Mouse (Mus musculus) bone marrow macrophage, adult 2 months (primary cell): ENCODE results near the gene Spdye4b. TPM values are rescaled to one million over a fixed set of nuclear protein-coding genes. Genes with fewer than 3 reads are reported as not detected.
"Not testable (repeated sequence)": the region's sequence is repeated elsewhere in the genome, so short reads cannot be mapped to it uniquely, and the experiment has no call there.

ENCODE experiments used
- H3K27ac ChIP-seq: 2 replicates; pipeline ENCODE4 v1.5.1; 2012; ENCODE audit warnings: low read depth, low read length; ENCODE audit not compliant: insufficient read depth
- H3K4me1 ChIP-seq: 2 replicates; pipeline ENCODE4 v1.6.1; 2012; ENCODE audit warnings: low read length; ENCODE audit not compliant: control insufficient read depth, insufficient read depth
- H3K4me3 ChIP-seq: 2 replicates; pipeline ENCODE4 v1.5.1; 2012; ENCODE audit warnings: mild to moderate bottlenecking, low read length, moderate library complexity; ENCODE audit not compliant: insufficient read depth
- CTCF ChIP-seq: IDR thresholded peaks from 2 replicates; pipeline ENCODE4 v1.5.1; 2012; ENCODE audit warnings: low read depth, mild to moderate bottlenecking, low read length, moderate library complexity
- POLR2A ChIP-seq: IDR thresholded peaks from 2 replicates; pipeline ENCODE4 v1.6.1; 2012; ENCODE audit warnings: mild to moderate bottlenecking, low read depth, low read length, borderline replicate concordance
- polyA plus RNA-seq: library from polyadenylated mRNA; stranded (reverse); fragments of >200 nt; gene quantifications from 2 replicates; pipeline ENCODE4 v1.2.4, GENCODE M21; 2012; ENCODE audit not compliant: missing spikeins, insufficient read depth, insufficient read length

Spdye4b gene
- polyA plus RNA-seq, 1 experiment: not detected

DNA sequence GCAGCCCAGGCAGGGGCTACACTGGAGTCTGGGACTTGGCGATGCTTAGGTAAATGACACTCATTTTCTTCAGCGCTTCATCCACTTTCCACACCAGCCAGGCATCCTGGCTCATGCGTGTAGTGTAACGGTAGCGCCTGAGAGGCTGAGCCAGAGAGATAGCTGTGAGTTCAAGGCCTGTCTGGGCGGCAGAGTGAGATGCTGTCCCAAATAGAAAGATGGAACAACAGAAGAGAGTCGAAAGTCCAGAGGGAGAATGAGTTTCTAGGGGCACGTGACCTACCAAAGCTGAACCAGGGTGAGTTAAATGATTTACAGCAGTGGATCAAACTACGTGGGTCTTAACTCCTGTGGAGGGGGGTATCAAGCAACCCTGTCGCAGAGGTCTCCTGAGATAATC lies 27.1 kb upstream of the Spdye4b start:
- Histone ChIP-seq H3K4me3 (no peak overlapping the region), H3K4me1 (no peaks in the 10 kb centered on the region), H3K27ac (no peak overlapping the region)
- TF ChIP-seq CTCF (no peak), POLR2A (no peak)

GRCm38 (mm10) chr5:143155534-143155933 lies 25.3 kb upstream of the Spdye4b start:
- H3K27ac ChIP-seq: no peak overlapping the region
- H3K4me1 ChIP-seq: no peaks in the 10 kb centered on the region
- no peak for TF ChIP-seq POLR2A
- no peak for TF ChIP-seq CTCF
- no peak overlapping the region for H3K4me3 ChIP-seq

DNA sequence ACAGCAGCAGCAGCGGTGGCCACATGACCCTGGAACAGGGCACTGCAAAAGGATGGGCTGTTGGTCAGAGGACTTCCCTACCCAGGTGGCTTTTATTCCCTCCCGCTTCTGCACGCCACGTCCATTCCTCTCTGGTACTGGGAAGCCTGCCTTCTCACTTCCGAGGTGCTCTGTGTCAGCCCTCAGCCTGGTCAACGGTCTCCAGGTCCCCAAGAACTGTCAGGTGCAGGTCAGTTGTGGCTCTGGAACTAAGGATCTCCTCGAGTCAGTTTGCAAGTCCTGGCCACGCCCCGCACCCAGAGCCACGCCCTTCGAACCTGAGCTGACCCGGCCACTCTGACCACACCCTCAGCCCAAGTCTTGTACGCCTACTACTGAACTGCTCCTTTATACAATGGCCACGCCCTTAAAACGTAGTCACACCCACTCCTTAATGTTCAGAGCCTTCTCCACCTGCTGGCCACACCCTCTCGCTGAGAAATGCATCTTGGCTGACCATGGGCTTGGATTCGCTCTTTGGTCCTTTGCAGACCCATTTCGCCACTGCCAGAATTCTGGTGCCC lies 15.2 kb upstream of the Spdye4b start:
- TF ChIP-seq POLR2A (no peak), CTCF (no peak)
- Histone ChIP-seq H3K4me3 (peak overlapping the region; percentile 12; the same call in 1 of the 2 replicates), H3K27ac (no peak overlapping the region), H3K4me1 (no peaks in the 10 kb centered on the region)

- peaks cover 5% of the 10 kb centered on the region for H3K4me1 ChIP-seq
- no peak overlapping the region for H3K27ac ChIP-seq
- H3K4me3 ChIP-seq: no peak overlapping the region
- TF ChIP-seq CTCF (no peak), POLR2A (no peak)
Observed at GRCm38 (mm10) chr5:143175970-143176369, 4.8 kb upstream of the Spdye4b start.

GRCm38 (mm10) chr5:143177541-143178200 lies 3.1 kb upstream of the Spdye4b start:
- Histone ChIP-seq H3K4me1 (peaks cover 5% of the 10 kb centered on the region), H3K4me3 (no peak overlapping the region), H3K27ac (no peak overlapping the region)
- no peak for TF ChIP-seq POLR2A
- TF ChIP-seq CTCF: no peak

DNA sequence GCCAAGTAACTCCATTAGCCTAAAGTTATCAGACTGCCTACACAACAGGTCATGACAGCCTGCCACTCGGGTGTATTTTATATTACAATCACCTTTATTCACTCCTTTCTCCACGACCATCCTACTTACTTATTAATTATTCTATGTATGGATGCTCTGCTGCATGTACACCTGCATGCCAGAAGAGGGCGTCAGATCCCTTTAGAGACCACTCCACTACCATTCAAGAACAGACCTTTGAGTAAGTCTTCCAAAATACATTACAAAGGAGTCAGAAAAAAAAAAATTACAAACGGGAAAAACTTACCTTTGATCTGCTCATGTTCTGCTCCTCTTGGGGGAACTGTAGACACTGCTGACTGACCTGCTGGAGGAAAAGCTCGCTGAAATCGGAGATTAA lies 1.6 kb upstream of the Spdye4b start:
- Histone ChIP-seq H3K4me1 (peaks cover 5% of the 10 kb centered on the region), H3K4me3 (no peak overlapping the region), H3K27ac (no peak overlapping the region)
- TF ChIP-seq CTCF (no peak), POLR2A (no peak)

GRCm38 (mm10) chr5:143188014-143188413 lies 7.2 kb downstream of the Spdye4b start:
- H3K27ac ChIP-seq, H3K4me1 ChIP-seq, H3K4me3 ChIP-seq: not testable (repeated sequence)

DNA sequence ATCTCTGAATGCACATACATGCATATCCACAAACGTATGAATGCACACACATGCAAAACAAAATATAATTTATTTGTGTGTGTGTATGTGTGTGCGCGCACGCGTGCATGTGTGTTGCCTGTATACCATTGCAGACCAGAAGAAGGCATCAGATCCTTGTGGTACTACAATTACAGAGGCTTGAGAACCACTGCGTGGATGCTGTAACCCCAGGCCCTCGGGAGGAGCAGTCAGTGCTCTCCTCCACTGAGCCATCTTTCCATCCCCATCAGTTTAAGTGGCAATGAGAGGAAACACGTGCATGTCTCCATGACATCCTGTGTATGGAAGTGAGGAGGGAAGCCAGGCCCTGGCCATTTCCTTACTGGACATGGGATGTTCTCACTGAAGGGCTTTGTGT lies 12.0 kb downstream of the Spdye4b start:
- no peak overlapping the region for H3K4me3 ChIP-seq
- H3K27ac ChIP-seq: no peak overlapping the region
- TF ChIP-seq POLR2A: no peak
- 0 out of 2 replicates have a peak, but pooled peaks cover 3% of the 10 kb centered on the region for H3K4me1 ChIP-seq

- H3K4me1 ChIP-seq, H3K27ac ChIP-seq, H3K4me3 ChIP-seq: not testable (repeated sequence)
Observed at GRCm38 (mm10) chr5:143194747-143195146, 13.9 kb downstream of the Spdye4b start.

- H3K4me1 ChIP-seq: 0 out of 2 replicates have a peak, but pooled peaks cover 3% of the 10 kb centered on the region
- H3K27ac ChIP-seq: no peak overlapping the region
- H3K4me3 ChIP-seq: no peak overlapping the region
- TF ChIP-seq CTCF (no peak), POLR2A (no peak)
Observed at GRCm38 (mm10) chr5:143195166-143195565, 14.3 kb downstream of the Spdye4b start.

GRCm38 (mm10) chr5:143196506-143196905 lies 15.7 kb downstream of the Spdye4b start:
- Histone ChIP-seq H3K27ac (no peak overlapping the region), H3K4me3 (no peak overlapping the region), H3K4me1 (0 out of 2 replicates have a peak, but pooled peaks cover 3% of the 10 kb centered on the region)
- TF ChIP-seq CTCF: no peak
- no peak for TF ChIP-seq POLR2A
